Mouse (Mus musculus): ENCODE data around the gene Foxl2. TPM values are rescaled to one million over a fixed set of nuclear protein-coding genes. Genes with fewer than 3 reads are reported as not detected.

The Foxl2 gene
- polyA plus RNA-seq (2015; fragmentation: Nextera tagmentation; extraction: Ambion mirVana), result not detected in 2 replicates

- ATAC-seq (replicated peaks; ENCODE audit: insufficient number of reproducible peaks, insufficient read depth, low FRiP score, low read depth), result no peak
- H3K4me2 ChIP-seq, result peak within 1 kb of the TSS; percentile 93
- H3K9me3 ChIP-seq (replicated peaks), result no peaks in the 10 kb centered on the region
- H3K27ac ChIP-seq, result no peak within 1 kb of the TSS
- peaks cover 93% of the 10 kb centered on the region for H3K27me3 ChIP-seq
- peak within 1 kb of the TSS; percentile 37; the same call in 1 of the 2 replicates for H3K9ac ChIP-seq
- H3K4me1 ChIP-seq (replicated peaks), result peaks cover 36% of the 10 kb centered on the region
- peak within 1 kb of the TSS; percentile 53 for H3K4me3 ChIP-seq
- H3K36me3 ChIP-seq, result no peaks in the 10 kb centered on the region
- under 1% methylated on average over 51 of the region's 58 CpGs for WGBS
These were observed at the start of gene Foxl2 for GRCm38 (mm10) chr9:98955103-98955715. Gene Foxl2, plus strand, starts transcription at chr9:98955288.

- H3K36me3 ChIP-seq, result no peaks in the 10 kb centered on the region
- H3K9ac ChIP-seq, result no peak overlapping the region
- H3K27ac ChIP-seq, result no peak overlapping the region
- no peaks in the 10 kb centered on the region for H3K9me3 ChIP-seq (replicated peaks)
- no peaks in the 10 kb centered on the region for H3K27me3 ChIP-seq
- no peaks in the 10 kb centered on the region for H3K4me1 ChIP-seq (replicated peaks)
- no peak overlapping the region for H3K4me3 ChIP-seq
- no peak for ATAC-seq (replicated peaks; ENCODE audit: insufficient number of reproducible peaks, insufficient read depth, low FRiP score, low read depth)
- 85% methylated on average over 5 of the region's 5 CpGs for WGBS
- no peak overlapping the region for H3K4me2 ChIP-seq
These were observed 34.2 kb upstream of the Foxl2 start for GRCm38 (mm10) chr9:98920629-98921523.

DNA sequence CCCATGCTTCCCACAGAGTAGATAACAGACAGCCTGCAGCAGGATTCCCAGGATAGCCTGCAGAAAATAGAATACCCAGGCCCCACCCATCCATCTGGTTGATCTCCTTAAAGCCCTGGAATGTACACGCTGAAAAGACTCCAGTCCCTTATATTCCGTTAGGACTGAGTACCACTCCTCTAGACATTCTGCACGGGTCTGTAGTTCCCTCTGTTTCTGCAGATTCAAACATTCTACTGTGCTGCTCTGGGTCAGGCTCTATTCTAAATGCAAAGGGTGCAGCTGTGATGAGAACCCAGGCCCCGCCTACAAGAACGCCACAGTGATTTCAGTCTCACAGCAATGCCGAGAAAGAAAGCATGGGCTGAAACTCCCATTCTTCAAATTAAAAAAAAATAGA is 32.0 kb upstream of the Foxl2 start:
- 20% methylated on average over 6 of the region's 6 CpGs for WGBS
- no peaks in the 10 kb centered on the region for H3K27me3 ChIP-seq
- ATAC-seq (replicated peaks; ENCODE audit: insufficient number of reproducible peaks, insufficient read depth, low FRiP score, low read depth), result no peak
- no peaks in the 10 kb centered on the region for H3K36me3 ChIP-seq
- H3K9me3 ChIP-seq (replicated peaks), result no peaks in the 10 kb centered on the region
- H3K27ac ChIP-seq, result no peak overlapping the region
- H3K9ac ChIP-seq, result no peak overlapping the region
- H3K4me2 ChIP-seq, result no peak overlapping the region
- H3K4me1 ChIP-seq (replicated peaks), result no peaks in the 10 kb centered on the region
- H3K4me3 ChIP-seq, result no peak overlapping the region

DNA sequence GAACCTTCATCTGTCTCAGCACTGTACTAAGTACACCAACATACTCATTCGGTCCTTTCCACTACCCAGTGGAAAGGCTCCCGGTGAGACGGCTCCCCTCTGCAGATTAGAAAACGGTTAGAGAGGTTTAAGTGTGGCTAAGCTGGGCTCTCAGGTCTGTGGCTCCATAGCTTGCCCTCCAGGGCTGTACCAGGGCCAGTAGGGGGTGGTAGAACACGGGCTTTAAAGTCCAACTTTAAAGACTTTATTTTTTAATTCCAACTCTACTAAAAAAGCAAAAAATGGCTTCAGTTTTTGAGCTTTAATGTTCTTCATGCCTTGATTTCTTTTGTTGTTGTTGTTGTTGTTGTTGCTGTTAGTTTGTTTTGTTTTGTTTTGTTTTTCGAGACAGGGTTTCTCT is 30.9 kb upstream of the Foxl2 start:
- no peak overlapping the region for H3K4me2 ChIP-seq
- no peak overlapping the region for H3K9ac ChIP-seq
- H3K36me3 ChIP-seq, result no peaks in the 10 kb centered on the region
- H3K9me3 ChIP-seq (replicated peaks), result no peaks in the 10 kb centered on the region
- WGBS, result 54% methylated on average over 6 of the region's 6 CpGs
- no peaks in the 10 kb centered on the region for H3K27me3 ChIP-seq
- H3K4me3 ChIP-seq, result no peak overlapping the region
- no peaks in the 10 kb centered on the region for H3K4me1 ChIP-seq (replicated peaks)
- no peak for ATAC-seq (replicated peaks; ENCODE audit: insufficient number of reproducible peaks, insufficient read depth, low FRiP score, low read depth)
- no peak overlapping the region for H3K27ac ChIP-seq

DNA sequence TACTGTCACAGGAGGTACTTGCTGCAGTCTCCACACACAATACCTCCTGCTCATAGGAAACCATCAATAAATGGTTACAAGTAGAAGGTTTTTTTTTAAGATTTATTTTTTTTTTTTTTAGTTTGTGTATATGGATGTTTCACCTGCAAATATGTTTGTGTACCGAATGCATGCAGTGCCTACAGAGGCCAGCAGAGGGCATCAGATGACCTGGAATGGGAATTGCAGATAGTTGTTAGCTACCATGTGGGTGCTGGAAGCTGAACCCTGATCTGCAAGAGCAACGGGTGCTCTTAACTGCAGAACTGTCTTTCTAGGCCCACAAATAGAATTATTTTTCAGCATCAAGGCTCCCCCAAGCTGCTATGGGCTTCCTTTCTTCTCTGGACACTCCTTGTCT is 25.6 kb upstream of the Foxl2 start:
- Histone ChIP-seq H3K9ac (no peak overlapping the region), H3K27me3 (0 out of 2 replicates have a peak, but pooled peaks cover 4% of the 10 kb centered on the region), H3K9me3 (replicated peaks) (no peaks in the 10 kb centered on the region), H3K4me1 (replicated peaks) (no peaks in the 10 kb centered on the region), H3K4me2 (no peak overlapping the region), H3K4me3 (no peak overlapping the region), H3K36me3 (no peaks in the 10 kb centered on the region), H3K27ac (no peak overlapping the region)
- ATAC-seq (replicated peaks; ENCODE audit: insufficient number of reproducible peaks, insufficient read depth, low FRiP score, low read depth), result no peak
- WGBS, result 89% methylated on average over 2 of the region's 2 CpGs

DNA sequence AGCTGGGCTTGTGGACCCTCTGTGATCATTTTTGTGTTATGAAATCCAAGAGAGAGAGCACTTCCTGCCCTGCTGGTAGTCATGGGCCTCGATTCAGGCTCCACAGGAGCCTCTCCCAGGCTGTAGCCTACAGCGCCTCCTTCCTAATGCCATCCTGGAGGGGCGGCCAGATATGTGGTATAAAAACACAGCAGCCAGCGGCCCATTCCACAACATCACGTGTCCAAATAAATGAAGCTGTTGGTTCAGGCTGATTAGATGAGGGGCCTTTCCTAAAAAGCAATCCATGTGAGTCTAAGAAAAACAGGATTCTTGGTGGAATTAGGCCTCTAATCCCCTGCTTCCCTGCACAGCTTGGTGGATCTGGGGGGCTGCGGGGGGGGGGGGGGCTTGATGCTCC is 22.2 kb upstream of the Foxl2 start:
- no peak overlapping the region for H3K27ac ChIP-seq
- H3K9ac ChIP-seq, result no peak overlapping the region
- ATAC-seq (replicated peaks; ENCODE audit: insufficient number of reproducible peaks, insufficient read depth, low FRiP score, low read depth), result no peak
- WGBS, result 35% methylated on average over 6 of the region's 6 CpGs
- H3K9me3 ChIP-seq (replicated peaks), result no peaks in the 10 kb centered on the region
- H3K36me3 ChIP-seq, result no peaks in the 10 kb centered on the region
- H3K4me2 ChIP-seq, result no peak overlapping the region
- 0 out of 2 replicates have a peak, but pooled peaks cover 10% of the 10 kb centered on the region for H3K27me3 ChIP-seq
- H3K4me3 ChIP-seq, result no peak overlapping the region
- H3K4me1 ChIP-seq (replicated peaks), result no peaks in the 10 kb centered on the region

GRCm38 (mm10) chr9:98935190-98935909 is 19.7 kb upstream of the Foxl2 start:
- Histone ChIP-seq H3K9ac (no peak overlapping the region), H3K27ac (no peak overlapping the region), H3K9me3 (replicated peaks) (no peaks in the 10 kb centered on the region), H3K4me1 (replicated peaks) (no peaks in the 10 kb centered on the region), H3K36me3 (no peaks in the 10 kb centered on the region), H3K4me2 (no peak overlapping the region), H3K27me3 (0 out of 2 replicates have a peak, but pooled peaks cover 10% of the 10 kb centered on the region), H3K4me3 (no peak overlapping the region)
- no peak for ATAC-seq (replicated peaks; ENCODE audit: insufficient number of reproducible peaks, insufficient read depth, low FRiP score, low read depth)
- WGBS, result 23% methylated on average over 16 of the region's 16 CpGs

- 0 out of 2 replicates have a peak, but pooled peaks cover 12% of the 10 kb centered on the region for H3K27me3 ChIP-seq
- no peak for ATAC-seq (replicated peaks; ENCODE audit: insufficient number of reproducible peaks, insufficient read depth, low FRiP score, low read depth)
- H3K9ac ChIP-seq, result no peak overlapping the region
- H3K4me2 ChIP-seq, result no peak overlapping the region
- H3K36me3 ChIP-seq, result no peaks in the 10 kb centered on the region
- no peak overlapping the region for H3K27ac ChIP-seq
- no peaks in the 10 kb centered on the region for H3K9me3 ChIP-seq (replicated peaks)
- no peaks in the 10 kb centered on the region for H3K4me1 ChIP-seq (replicated peaks)
- no peak overlapping the region for H3K4me3 ChIP-seq
- WGBS, result 21% methylated on average over 2 of the region's 2 CpGs
These were observed 15.8 kb upstream of the Foxl2 start for GRCm38 (mm10) chr9:98939290-98939689.

DNA sequence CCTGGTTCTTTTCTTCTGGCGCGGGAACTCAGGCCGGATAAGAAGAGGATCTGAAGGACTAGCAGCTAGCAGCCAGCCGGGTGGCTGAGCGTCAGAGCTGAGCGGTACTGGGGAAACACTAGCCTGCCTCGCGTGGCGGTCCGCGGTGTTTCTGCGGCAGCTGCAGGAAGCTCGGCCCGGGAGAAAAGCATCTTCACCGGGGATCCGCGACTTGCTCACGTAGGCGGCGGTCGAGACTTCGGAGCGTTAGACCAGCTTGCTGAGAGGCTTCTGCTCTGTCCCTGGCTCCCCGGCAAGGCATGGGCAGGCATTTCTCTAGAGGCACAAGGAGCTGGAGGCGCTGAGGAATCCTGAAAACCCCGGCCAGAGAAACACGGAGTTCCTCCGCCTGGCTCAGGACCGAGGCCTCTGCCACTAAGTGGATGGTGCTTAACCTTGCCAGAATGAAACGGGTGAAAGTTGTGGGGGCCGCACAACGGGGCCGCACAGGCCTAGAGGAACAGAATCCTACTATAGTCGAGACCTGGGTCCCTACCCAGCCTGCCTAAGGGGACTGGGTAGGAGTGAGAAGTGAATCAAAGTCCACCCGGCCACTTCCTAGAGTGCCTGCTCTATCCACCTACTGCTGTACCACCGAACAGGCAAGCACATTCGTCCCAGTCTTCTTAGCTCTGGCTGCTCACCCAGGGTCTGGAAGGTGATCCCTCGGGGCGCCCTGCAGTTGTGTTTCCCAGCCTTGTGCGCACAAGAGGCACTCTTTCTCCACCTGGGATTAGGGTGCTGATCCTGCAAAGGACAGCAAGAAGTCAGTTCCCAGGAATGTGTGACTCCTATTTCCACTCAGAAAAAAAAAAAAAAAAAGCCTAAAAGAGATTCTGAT is 2.7 kb upstream of the Foxl2 start:
- Histone ChIP-seq H3K4me1 (replicated peaks) (peaks cover 36% of the 10 kb centered on the region), H3K9ac (no peak overlapping the region), H3K36me3 (no peaks in the 10 kb centered on the region), H3K9me3 (replicated peaks) (no peaks in the 10 kb centered on the region), H3K4me3 (peak overlapping the region; percentile 15; the same call in 1 of the 2 replicates), H3K27ac (no peak overlapping the region), H3K27me3 (peaks cover 79% of the 10 kb centered on the region), H3K4me2 (peak overlapping the region; percentile 45)
- WGBS, result under 1% methylated on average over 40 of the region's 40 CpGs
- no peak for ATAC-seq (replicated peaks; ENCODE audit: insufficient number of reproducible peaks, insufficient read depth, low FRiP score, low read depth)

DNA sequence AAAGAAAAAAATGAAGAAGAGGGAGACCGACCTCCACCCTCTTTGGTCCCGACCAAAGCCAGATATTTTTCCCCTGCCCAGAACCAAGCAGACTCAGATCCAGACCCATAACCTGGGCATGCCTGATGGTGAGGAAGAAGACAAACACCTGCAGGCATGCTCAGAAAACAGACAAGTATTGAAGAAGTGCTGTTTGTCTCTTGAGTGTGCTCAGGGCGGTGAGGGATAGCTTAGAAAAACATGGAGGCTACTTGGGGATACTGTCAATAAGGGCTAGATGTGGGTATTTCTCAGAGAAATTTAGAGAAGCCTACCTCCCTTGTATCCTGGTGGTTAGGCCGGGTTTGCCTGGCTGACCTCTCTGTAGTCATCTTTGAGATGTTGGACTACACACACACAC is 1.8 kb upstream of the Foxl2 start:
- Histone ChIP-seq H3K4me3 (no peak overlapping the region), H3K9ac (no peak overlapping the region), H3K4me1 (replicated peaks) (peaks cover 36% of the 10 kb centered on the region), H3K27ac (no peak overlapping the region), H3K36me3 (no peaks in the 10 kb centered on the region), H3K27me3 (peaks cover 85% of the 10 kb centered on the region), H3K4me2 (no peak overlapping the region), H3K9me3 (replicated peaks) (no peaks in the 10 kb centered on the region)
- ATAC-seq (replicated peaks; ENCODE audit: insufficient number of reproducible peaks, insufficient read depth, low FRiP score, low read depth), result no peak
- WGBS, result 6% methylated on average over 4 of the region's 4 CpGs

Data from heart, embryonic 15.5 days (tissue).